Mouse (Mus musculus): Measurements from ENCODE around the gene Pdk3.
A peak's percentile ranks its signal among the peaks of the same experiment; 100 is the strongest.

Pdk3 gene

DNA sequence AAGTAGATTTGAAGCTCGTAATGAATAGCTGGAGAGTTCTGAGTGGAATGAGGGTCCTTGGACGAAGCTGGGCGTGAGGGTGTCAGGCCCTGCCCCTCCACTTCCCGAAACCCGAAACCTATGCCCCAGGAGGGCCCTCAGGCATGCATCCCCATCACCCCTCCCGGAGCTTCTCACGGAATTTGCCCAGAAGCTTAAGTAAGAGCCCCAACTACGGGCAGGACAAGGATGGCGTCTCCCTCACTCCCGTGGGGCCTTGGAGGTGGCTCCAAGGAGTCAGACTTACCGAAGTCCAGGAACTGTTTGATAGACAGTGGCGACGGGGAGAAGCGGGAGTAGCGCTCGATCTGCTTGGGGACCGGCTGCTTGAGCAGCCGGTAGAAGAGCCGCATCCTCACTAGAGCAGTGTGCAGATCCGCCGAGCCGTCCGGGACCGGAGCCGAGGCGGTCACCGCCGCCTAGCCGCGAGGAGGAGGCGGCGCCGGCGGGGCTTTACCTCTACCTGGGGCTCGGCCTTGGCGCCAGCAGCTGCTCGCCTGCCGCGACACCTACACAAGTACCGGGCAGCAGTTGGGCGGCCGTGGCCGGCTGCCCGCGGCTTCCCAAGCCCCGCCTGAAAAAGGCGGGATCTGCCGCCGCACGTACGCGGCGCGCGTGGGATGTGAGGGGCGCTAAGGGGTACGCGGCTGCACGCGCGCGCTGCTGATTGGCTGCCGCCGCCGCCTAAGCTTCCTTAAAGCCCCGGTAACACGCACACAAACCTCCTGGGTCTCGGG lies at the start of gene Pdk3:
TSS of gene Pdk3 (minus strand) at position 641 of the 776 bp plus-strand sequence.
- peak; percentile 87 for DNase-seq (ENCODE audit: low spot score in 2 of 2)

DNA sequence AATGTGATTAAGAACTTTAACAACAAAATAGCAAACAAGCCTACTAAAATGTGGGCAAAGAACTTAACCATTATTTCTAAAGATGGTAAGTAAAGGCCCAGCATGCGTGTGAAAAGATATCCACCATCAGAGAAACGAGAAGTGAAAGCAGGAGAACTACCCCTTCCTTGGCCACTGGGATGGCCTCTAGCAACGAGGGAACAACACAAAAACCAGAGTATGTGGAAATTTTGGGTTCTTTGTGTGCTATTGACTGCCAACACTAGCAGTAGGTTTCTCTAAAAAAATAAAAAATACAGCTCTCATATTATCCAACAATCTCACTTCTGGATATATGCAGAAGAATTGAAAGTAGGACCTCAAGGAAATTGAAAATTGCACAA lies 45.6 kb upstream of the Pdk3 start:
- no peak for DNase-seq (ENCODE audit: low spot score in 2 of 2)

DNA sequence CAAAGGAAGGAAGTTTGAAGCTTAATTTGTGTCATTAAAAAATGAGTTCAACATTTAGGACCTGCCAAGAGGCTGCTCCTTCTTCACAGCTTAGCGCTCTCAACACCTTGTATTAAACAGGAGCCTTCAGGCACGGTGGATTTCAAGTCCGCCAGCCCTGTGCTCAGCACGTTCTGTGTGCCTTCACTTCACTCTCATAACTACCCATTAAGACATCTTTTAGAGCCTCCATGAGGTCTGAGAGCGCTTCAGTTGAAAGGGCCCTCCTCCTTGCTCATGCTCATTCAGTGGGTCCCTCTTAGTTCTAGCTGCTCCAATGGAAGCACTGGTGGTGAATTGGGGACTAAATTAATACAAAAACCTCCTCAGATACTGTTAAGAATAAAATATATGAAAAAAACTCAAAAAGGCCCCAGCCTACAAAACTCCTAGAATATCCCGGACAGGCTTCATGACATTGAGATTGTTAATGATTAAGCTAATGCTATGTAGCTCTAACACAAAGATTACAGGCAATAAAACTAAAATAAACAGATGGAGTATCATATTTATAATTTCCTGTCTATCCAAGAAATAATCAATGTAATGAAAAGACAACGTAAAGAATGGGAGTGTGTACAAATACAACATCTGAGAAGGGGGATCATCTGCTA lies 45.1 kb upstream of the Pdk3 start:
- no peak for DNase-seq (ENCODE audit: low spot score in 2 of 2)

DNA sequence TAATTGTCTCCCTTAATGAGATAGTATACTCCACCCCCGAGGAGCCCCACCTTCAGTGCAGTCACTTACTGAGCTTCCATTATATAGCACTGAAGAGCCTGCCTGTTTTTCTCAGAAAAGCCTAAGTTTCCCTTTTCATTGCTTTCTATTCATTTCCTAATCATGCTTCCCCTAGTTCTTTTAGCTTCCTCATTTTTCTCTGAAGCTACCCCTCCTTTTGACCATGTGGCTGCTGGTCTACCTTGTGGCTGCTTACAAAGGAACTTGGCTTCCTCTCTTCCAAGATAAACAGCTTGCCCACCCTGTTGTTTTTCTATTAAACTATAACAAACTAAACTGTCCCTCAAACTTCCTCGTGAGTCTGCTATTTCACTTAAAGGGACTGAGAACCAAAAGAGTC lies 31.4 kb upstream of the Pdk3 start:
- DNase-seq (ENCODE audit: low spot score in 2 of 2) = no peak

DNA sequence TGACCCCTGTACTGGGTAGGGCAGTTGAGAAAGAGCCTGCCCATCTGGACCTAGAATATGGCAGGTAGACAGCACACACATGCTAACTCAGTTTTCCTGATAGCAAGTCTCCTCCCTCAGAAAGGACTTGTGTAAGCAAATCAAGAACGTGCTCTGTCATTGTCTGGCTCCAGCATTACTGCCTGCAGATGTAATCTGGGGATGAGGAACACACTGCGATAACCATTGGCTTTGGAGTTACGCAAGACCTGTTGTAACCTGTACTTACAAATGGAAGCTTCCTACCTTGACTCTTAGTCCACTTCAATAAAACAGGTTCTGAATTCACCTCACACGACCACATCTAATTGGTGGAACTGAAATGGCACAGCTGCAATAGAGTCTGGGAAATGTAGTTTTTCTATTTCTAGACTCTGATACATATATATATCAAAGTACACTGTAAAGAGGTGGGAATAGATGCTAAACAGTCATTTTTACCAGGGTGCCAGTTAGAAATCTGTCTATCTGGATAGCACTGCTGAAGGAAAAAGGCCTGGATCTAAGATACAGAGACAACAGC lies 30.6 kb upstream of the Pdk3 start:
- DNase-seq (ENCODE audit: low spot score in 2 of 2) = no peak

DNA sequence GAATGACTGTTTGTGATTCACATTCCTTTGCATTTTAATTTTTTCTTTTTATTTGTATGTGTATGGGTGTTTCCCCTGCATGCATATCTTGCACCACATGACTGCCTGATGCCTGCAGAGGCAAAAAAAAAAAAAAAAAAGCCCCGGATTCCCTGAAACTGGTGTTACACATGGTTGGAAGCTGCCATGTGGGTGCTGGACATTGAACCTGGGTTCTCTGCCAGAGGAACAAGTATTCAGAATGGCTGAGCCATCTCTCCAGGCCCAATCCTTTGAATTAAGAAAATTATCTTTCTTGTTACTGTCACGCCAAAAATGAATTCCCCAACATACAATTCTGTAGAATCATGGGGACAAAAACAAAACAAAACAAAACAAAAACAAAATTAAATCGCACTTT lies 25.8 kb upstream of the Pdk3 start:
- DNase-seq (ENCODE audit: low spot score in 2 of 2) = no peak

DNA sequence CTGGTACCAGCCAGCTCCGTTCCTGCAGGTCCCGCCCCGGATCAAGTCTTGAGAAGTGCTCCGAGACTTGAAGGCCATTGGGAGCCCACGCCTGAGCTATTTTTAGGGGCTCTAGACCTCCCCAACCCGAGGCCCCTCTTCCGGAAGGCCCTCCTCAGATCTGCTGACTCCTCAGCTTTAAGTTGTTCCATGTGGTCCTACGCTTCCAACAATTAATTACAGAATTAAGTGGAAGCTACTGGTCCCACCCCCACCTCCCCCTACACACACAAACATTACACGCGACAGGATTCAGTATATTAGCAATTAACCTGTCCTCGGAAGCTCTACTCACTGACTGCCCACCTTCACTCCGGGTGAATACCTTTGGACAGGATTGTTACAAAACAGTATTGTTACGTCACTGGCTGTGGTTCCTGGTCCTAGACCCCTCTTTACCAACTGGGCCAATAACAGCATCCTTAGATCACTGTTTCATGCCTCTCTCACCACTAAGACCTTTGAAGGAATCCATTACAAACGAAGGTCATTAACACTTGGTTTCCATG lies 410 bp upstream of the Pdk3 start:
- no peak for DNase-seq (ENCODE audit: low spot score in 2 of 2)

DNA sequence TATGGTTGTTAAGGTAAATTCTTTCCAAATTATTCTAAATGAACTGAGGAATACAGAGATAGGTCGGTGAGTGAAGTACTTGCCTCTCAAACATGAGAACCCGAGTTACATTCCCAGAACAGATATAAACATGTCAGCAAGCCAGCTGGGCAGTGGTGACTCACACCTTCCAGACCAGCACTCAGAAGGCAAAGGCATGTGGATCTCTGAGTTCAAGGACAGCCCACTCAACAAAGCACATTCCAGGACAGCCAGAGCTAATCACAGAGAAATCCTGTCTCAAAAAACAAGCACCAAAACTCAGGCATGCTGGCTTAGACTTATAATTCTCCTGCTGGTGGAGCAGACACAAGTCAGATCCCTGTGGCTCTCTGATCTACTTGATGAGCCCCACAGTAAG lies 6.2 kb downstream of the Pdk3 start:
- no peak for DNase-seq (ENCODE audit: low spot score in 2 of 2)

DNA sequence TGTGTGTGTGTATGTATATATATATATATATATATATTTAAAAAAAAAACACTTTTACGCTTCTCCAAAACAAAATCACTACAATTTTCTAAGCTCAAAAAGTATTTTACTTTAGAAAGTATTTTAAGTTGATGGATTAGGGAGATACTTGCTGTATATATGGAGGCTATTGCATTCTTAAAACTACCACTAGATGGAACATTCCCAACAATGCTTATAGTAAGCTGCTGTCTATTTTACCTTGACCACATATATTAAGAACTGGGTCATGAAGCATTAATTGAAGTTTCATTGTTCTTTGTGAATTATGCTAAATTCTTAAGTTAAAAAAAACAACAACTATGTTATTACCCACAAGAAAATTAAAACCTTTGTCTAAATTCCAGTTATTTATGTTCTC lies 24.0 kb downstream of the Pdk3 start:
- DNase-seq (ENCODE audit: low spot score in 2 of 2) = no peak

DNA sequence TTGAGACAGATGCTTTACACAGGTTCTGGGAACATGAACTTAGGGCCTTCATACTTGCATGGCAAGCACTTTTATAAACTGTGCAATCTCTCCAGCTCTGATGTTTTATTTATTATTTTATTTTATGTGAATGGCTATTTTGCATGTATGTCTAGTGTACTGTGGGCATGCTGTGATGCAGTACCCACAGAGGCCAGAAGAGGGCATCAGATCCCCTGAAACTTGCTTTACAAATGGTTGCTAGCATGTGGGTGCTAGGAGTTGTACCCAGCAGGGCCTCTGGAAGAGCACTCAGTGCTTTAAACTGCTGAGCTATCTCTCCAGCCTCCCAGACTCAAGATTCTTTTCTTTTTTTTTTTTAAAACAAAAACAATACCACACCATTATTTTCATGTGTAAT lies 38.8 kb downstream of the Pdk3 start:
- DNase-seq (ENCODE audit: low spot score in 2 of 2) = no peak

DNA sequence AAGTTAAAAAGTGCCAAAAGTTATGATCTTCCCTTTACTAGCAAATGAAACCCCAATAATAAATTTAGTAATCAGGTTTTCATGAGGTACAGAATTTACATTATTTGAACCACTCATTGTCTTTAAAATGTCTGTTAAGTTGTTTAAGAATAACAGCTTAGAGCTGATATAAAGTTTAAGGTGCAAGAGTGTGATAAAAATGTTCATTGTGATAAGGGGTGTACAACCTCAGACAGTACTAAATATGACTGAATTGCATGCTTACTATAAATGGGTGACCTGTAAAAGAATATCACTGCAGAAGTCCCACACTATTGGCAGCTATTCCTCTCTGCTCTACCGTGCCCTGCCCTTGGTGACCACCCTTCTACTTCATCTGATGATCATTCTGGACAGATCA lies 42.4 kb downstream of the Pdk3 start:
- no peak for DNase-seq (ENCODE audit: low spot score in 2 of 2)

DNA sequence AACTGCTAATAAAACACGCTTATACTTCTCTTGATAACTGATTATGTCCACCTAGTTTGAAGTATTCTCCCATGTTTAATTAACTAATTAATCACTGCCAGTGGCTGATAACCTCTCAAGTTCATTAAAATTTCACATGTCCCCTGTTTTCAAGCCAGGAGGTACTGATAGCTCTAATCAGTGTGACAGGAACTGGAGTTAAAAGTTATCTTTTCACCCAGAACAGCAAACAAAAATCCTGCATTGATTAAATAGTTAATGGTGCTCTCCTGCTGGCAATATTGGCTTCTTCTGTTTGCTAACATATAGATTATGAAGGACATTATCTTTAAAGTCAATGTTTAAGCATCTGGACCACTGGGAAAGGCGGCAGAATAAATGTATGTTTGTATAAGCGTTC lies 71.2 kb downstream of the Pdk3 start:
- no peak for DNase-seq (ENCODE audit: low spot score in 2 of 2)

DNA sequence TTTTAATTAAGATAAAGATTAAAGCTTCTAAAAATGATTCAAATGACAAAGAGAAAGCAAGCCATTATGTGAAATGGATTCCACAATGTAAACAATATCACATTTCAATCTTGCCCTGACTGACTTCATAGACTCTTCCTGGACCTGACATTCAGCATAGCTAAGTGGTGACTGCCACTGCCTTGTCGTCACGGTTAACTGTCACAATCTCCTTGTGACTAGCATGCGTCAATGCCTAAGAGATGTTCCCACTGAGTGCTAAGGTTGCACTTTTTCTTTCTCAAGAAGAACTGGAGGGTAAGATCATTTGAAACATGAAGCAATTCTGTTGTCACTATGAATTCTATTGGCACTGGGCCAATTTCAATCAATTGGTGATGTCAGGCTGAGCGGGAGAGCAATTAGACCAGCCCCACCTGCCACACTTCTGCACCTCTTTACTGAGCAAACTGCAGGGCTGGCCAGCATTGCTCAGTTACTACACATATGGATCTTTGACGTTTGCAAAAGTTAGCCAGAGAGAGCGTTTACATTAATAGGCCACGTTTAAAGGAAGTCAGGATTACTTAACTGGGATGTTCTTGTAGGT lies 75.0 kb downstream of the Pdk3 start:
- DNase-seq (ENCODE audit: low spot score in 2 of 2) = no peak

DNA sequence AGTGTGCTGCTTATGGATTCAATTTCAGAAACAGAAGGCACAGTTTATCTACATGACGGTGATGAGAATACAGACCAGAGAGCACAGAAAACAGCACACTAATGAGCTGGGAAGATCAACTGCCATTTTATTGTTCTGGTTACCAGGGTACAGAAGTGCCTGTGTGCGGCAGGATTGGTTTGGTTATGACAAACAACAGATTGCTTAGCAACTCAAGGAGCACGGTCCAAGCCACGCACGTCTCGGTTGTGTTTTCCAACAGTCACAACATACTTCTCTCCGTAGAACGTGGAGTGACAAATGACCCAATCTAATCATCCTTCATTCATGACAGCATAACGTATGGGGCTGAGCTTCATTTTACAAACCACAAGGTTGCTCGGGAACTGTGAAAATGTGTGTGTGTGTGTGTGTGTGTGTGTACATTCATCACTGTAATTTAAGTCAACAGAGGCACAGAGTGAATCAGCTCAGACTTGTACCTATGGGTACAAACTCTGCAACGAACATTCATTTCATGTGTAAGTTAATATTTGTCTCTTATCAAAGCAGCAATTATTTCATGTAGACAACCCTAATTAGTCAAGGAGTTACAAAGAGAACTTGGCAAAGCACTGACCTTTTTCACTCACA lies 76.7 kb downstream of the Pdk3 start:
- no peak for DNase-seq (ENCODE audit: low spot score in 2 of 2)

DNA sequence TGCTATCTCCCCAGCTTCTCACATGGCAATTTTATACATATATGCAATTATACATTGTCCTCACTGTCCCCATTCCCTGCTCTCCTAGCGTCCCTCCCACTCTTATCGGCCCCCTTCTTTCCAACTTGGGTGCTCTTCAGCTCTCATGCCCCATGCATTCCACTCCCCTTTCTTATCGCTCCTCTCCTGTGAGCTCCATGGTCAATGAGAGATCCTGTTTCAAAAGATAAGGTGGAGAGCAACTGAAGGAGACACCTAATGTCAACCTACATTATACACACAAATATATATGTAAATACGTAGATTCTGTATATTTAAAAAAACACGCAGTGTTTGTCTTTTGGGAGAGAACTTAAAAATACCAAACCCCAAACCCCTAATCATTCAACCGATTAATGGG lies 81.4 kb downstream of the Pdk3 start:
- DNase-seq (ENCODE audit: low spot score in 2 of 2) = no peak

DNA sequence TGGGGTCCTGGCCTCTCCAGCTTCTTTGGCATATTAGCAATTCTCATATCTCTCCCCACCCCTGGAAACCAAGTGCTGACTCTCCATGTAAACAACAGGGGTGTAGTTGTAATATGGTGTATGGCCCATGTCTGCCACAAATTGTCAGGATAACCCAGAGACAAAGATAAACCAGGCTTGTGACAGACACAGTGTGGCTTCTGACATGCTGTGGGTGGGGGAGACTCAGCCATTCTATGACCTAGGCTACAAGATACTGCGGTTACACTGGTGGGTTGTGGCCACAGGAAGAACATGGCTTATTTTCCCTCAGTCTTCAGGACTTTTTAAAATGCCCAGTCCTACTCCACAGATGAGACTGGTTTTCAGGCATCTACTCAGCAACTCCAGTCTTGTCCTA lies 82.8 kb downstream of the Pdk3 start:
- DNase-seq (ENCODE audit: low spot score in 2 of 2) = no peak

DNA sequence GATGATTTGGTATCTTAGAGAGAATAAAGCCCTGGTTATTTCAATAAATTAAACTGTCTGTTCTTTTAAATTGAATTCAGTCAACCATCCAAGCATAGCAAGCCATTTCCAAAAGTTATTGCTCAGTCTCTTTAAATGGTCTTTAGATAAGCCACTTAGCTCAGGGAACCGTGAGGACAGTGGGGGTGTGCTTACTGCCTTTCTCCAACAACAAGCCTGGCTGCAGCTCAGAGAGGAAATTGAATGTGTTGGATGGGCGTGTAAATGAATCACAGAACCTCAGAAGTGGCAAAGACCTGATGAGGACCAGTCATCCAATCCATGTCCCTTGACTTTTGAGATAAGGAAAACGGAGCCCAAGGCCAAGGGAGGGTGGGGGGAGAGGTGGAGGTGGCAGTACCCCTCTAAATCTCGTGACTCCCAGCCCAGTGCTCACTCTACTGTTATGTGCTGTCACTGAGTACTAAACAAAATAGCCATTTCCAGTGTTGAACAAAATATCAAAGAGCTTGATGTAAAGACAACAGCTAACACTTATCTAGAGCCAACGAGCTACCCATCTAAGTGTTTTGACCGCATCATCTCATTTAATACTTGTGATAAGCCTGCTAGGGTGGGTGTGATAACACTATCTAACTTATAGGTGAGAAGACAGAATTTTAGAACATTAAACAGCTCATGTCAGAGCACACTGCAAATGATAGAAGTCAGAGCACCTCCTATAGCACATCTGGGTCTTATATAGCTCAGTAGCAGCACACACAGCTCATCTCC lies 98.8 kb downstream of the Pdk3 start:
- DNase-seq (ENCODE audit: low spot score in 2 of 2) = no peak

DNA sequence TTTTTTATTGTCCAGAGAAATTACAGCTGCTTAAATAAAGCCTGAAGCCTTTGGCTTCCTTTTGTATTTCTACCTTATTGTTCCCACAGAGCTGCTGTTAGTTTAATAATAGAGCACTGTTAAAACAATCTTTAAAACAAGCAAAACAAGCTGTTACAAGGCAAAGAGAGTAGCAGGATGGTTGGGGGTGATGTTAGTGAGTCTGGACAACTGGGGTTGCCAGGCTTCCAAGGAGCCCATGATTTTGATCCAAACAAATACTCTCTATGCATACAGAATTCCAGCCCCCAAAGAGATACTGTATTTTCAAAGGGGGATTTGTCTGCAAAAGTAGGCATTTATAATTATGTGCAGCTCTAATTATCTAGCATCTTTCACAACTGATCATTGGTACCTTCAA lies 99.6 kb downstream of the Pdk3 start:
- no peak for DNase-seq (ENCODE audit: low spot score in 2 of 2)

DNA sequence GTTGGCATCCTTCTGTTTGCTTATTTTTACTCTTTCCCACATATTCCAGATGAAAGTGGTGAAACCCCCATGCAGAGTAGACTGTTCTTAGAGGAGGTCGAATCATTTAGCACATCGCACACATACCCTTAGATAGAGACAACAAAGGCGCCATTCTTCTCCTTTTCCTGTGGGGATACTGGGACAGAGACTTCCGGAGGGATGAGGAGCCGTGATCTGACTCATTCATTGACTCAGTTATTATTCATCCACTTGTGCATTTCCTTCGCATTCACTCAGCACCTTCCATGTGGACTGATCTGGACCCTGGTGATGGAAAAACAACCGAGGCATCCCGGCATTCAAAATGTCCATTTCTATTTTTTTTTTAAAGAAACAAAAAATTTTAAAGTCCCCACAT lies 101.1 kb downstream of the Pdk3 start:
- no peak for DNase-seq (ENCODE audit: low spot score in 2 of 2)

DNA sequence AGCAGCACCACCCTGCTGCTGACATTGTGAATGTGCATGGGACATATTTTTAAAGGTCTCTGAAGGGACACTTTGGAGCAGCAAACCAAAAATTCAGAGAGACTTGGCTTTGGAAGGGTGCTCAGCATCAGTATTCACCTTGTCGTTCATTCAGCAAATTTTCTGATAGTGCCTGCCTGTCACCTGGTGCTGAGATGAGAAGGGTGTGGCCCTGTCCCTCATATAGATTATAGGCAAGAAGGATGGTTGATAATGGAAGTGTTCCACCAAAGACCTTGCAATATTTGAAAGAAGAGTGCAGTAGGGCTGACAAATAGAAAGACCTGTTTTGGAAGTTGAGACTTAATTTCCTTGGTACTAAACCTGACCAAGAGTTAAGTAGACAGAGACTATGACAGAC lies 102.5 kb downstream of the Pdk3 start:
- DNase-seq (ENCODE audit: low spot score in 2 of 2) = no peak
